Comparison of ENCODE assay signal across 8 mouse cellular contexts in genomic region chrX:111462092-111462491, GRCm38 (mm10).
A peak's percentile ranks its signal among the peaks of the same experiment; 100 is the strongest.
DNase-seq lines count a peak whose midpoint lies in the region; ATAC-seq and TF ChIP-seq lines count a peak whose summit lies in the region.

No protein-coding gene starts in this region.

- peak overlapping the region; percentile 66 for H3K9ac ChIP-seq in lung, embryonic 14.5 days
- no peak overlapping the region; the same call in 1 of the 2 replicates for H3K9ac ChIP-seq in limb, embryonic 15.5 days

- no peaks in the 10 kb centered on the region for H3K9me3 ChIP-seq in lung, embryonic 14.5 days (ENCODE audit: low read depth, low read length)
- H3K9me3 ChIP-seq in limb, embryonic 15.5 days = no peaks in the 10 kb centered on the region

- peak; percentile 1 to 20 for DNase-seq in adrenal gland, adult (ENCODE audit: inconsistent age in 2 of 2, low spot score in 1 of 2)
- DNase-seq in adrenal gland, postnatal 10 days = no peak
- DNase-seq in lung, embryonic 14.5 days = no peak
- no peak for DNase-seq in lung, postnatal 25 days (ENCODE audit: low spot score)
- peak; percentile 9 for DNase-seq in retina, postnatal 1 day
- no peak for DNase-seq in gastrocnemius, postnatal 25 days
- DNase-seq in thymus, adult 2 months = no peak

- TF ChIP-seq CTCF in lung, embryonic 14.5 days (IDR thresholded peaks at IDR 0.05; ENCODE audit: low read depth) = no peak
- TF ChIP-seq CTCF in thymus, adult 2 months (IDR thresholded peaks at IDR 0.05; ENCODE audit: borderline replicate concordance, control insufficient read depth, extremely low read depth, insufficient read depth, low read length, poor library complexity) = no peak

- H3K4me1 ChIP-seq in lung, embryonic 14.5 days (ENCODE audit: insufficient read depth) = no peaks in the 10 kb centered on the region
- no peaks in the 10 kb centered on the region for H3K4me1 ChIP-seq in limb, embryonic 15.5 days
- no peaks in the 10 kb centered on the region for H3K4me1 ChIP-seq in thymus, adult 2 months (replicated peaks; ENCODE audit: control insufficient read depth, insufficient read depth, low read length)

- ATAC-seq in lung, embryonic 14.5 days (ENCODE audit: insufficient read depth) = no peak
- no peak for ATAC-seq in limb, embryonic 15.5 days (ENCODE audit: insufficient number of reproducible peaks, low FRiP score, low TSS enrichment, low read depth)

- TF ChIP-seq POLR2A in thymus, adult 2 months (IDR thresholded peaks at IDR 0.05; ENCODE audit: control insufficient read depth, extremely low read depth, insufficient read depth, low read length, poor library complexity) = no peak

- 16% methylated on average over 8 of the region's 8 CpGs for WGBS in lung, embryonic 14.5 days
- WGBS in limb, embryonic 15.5 days = 22% methylated on average over 8 of the region's 8 CpGs
- WGBS in thymus, adult 2 months = 3% methylated on average over 8 of the region's 8 CpGs

- H3K36me3 ChIP-seq in lung, embryonic 14.5 days (ENCODE audit: insufficient read depth) = no peaks in the 10 kb centered on the region
- no peaks in the 10 kb centered on the region for H3K36me3 ChIP-seq in limb, embryonic 15.5 days
- no peaks in the 10 kb centered on the region for H3K36me3 ChIP-seq in thymus, adult 2 months (ENCODE audit: control insufficient read depth, insufficient read depth, low read length)

- peak overlapping the region; percentile 54 for H3K4me3 ChIP-seq in lung, embryonic 14.5 days (ENCODE audit: low read depth, low read length)
- peak overlapping the region; percentile 58 for H3K4me3 ChIP-seq in limb, embryonic 15.5 days
- no peak overlapping the region for H3K4me3 ChIP-seq in thymus, adult 2 months (ENCODE audit: control insufficient read depth, insufficient read depth, low read length)

- peak overlapping the region; percentile 77; the same call in 1 of the 2 replicates for H3K27ac ChIP-seq in lung, embryonic 14.5 days (ENCODE audit: low read depth)
- H3K27ac ChIP-seq in limb, embryonic 15.5 days = peak overlapping the region; percentile 85
- no peak overlapping the region for H3K27ac ChIP-seq in thymus, adult 2 months (ENCODE audit: control insufficient read depth, insufficient read depth, low read length)

- H3K27me3 ChIP-seq in lung, embryonic 14.5 days (ENCODE audit: insufficient read depth, low read length) = no peaks in the 10 kb centered on the region
- H3K27me3 ChIP-seq in limb, embryonic 15.5 days = no peaks in the 10 kb centered on the region
- no peaks in the 10 kb centered on the region for H3K27me3 ChIP-seq in thymus, adult 2 months (ENCODE audit: control insufficient read depth, insufficient read depth, low read length)

- peak overlapping the region; percentile 58 for H3K4me2 ChIP-seq in lung, embryonic 14.5 days
- peak overlapping the region; percentile 50 for H3K4me2 ChIP-seq in limb, embryonic 15.5 days

Comparison
In these comparisons a context has a peak if more than half of its experiments do, and no peak if none do; other contexts are left out.
1. DNase-seq: peak in adrenal gland, adult (2 of 2) and retina, postnatal 1 day (single experiment); none in adrenal gland, postnatal 10 days (single experiment), lung, embryonic 14.5 days (single experiment), lung, postnatal 25 days (single experiment), gastrocnemius, postnatal 25 days (single experiment) and thymus, adult 2 months (single experiment).